Mouse (Mus musculus) neural tube, embryonic 14.5 days (tissue): Measurements from ENCODE around the gene Unc5cl. TPM values are rescaled to one million over a fixed set of nuclear protein-coding genes. Genes with fewer than 3 reads are reported as not detected.

Experiments
- ATAC-seq: fragments of 200-750 bp; cut with Nextera tagmentation; 2 replicates; pipeline ENCODE4 v1.8.0; 2017; ENCODE audit warnings: low read depth, mild to moderate bottlenecking, moderate TSS enrichment, moderate library complexity
- H3K27ac ChIP-seq: fragments of 300-500 bp; sonication (generic); 2 replicates; pipeline ENCODE4 v1.5.1; 2014; ENCODE audit warnings: low read depth, mild to moderate bottlenecking, control low read depth, low read length, moderate library complexity, mixed read lengths
- H3K27me3 ChIP-seq: fragments of 300-500 bp; sonication (generic); 2 replicates; pipeline ENCODE4 v1.6.1; 2014; ENCODE audit warnings: low read length; ENCODE audit not compliant: control insufficient read depth, insufficient read depth
- H3K36me3 ChIP-seq: fragments of 300-500 bp; sonication (generic); 2 replicates; pipeline ENCODE4 v1.6.1; 2014; ENCODE audit warnings: low read length, mixed read lengths; ENCODE audit not compliant: control insufficient read depth, insufficient read depth
- H3K4me1 ChIP-seq: fragments of 300-500 bp; sonication (generic); 2 replicates; pipeline ENCODE4 v1.6.1; 2014; ENCODE audit warnings: low read length; ENCODE audit not compliant: control insufficient read depth, insufficient read depth
- H3K4me2 ChIP-seq: fragments of 300-500 bp; sonication (generic); 2 replicates; pipeline ENCODE4 v1.6.1; 2014; ENCODE audit warnings: mild to moderate bottlenecking, low read depth, low read length, control low read depth
- H3K4me3 ChIP-seq: fragments of 300-500 bp; sonication (generic); 2 replicates; pipeline ENCODE4 v1.5.1; 2014; ENCODE audit warnings: low read depth, low read length, control low read depth, mixed read lengths
- H3K9ac ChIP-seq: fragments of 300-500 bp; sonication (generic); replicated peaks from 2 replicates; pipeline ENCODE4 v1.6.1; 2014; ENCODE audit warnings: low read depth, mild to moderate bottlenecking, control low read depth, low read length, mixed read lengths
- H3K9me3 ChIP-seq: fragments of 300-500 bp; sonication (generic); 2 replicates; pipeline ENCODE4 v1.6.1; 2016; ENCODE audit warnings: low read length; ENCODE audit not compliant: control insufficient read depth
- WGBS: fragments of 180-500 bp; shearing (Covaris S2); extraction: QIAGEN DNeasy Blood & Tissue Kit; methylation state at CpG from one replicate; pipeline ENCODE4 v1.1.7; 2014; 5-methylcytosine and 5-hydroxymethylcytosine counted together
- polyA plus RNA-seq: library from polyadenylated mRNA; unstranded; fragments of >200 nt; fragmentation: Nextera tagmentation; extraction: Ambion mirVana; gene quantifications from 2 replicates; pipeline ENCODE4 v1.2.1, GENCODE M21; 2014

Unc5cl gene
- 0.31 TPM in 1 of 2 replicates, not detected in the other for polyA plus RNA-seq

DNA sequence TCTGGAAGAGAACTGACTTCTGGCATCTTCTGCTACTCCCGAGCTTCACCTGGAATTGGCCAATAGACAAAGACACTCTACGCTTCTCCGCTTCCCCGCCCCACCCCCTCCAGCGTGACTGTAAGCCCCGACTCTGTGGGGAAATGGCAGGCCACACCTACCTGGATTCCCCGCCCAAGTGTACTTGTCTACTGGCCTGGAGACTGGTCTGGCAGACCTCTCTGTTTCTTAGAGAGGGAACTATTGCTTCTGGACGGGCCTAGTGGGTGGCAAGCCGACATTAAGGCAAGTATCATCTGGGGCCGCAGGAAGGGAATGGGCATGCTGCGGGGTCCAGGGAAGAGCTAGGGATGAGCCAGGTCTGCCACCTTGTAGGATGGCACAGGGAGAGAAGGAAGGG, at the start of gene Unc5cl:
Gene Unc5cl, plus strand, starts transcription at position 214 of the 400 bp plus-strand sequence.
- Histone ChIP-seq H3K4me3 (no peak within 1 kb of the TSS), H3K9ac (no peak within 1 kb of the TSS), H3K4me1 (no peaks in the 10 kb centered on the region), H3K4me2 (no peak within 1 kb of the TSS), H3K27me3 (no peaks in the 10 kb centered on the region), H3K36me3 (no peaks in the 10 kb centered on the region), H3K27ac (no peak within 1 kb of the TSS), H3K9me3 (no peaks in the 10 kb centered on the region)
- WGBS, result 64% methylated on average over 11 of the region's 11 CpGs
- ATAC-seq, result no peak

DNA sequence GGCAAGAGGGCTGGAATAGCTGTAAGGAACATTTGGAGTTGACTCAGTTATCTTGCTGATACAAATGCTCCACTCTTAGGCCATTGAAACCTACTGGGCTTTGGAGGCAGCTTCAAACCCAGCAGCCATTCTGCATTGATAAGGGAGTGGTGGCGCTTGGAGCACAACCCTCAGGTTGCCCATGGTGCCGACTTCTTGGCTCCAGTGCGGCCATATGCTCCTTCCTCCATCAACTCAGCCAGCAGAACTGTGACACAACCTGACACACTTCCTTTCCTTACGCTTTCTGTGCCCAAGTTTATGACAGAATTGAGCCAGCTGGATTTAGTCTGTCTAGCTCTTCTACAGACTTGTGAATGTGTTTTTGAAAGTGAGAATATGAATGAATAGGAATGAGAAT, 47.5 kb upstream of the Unc5cl start:
- Histone ChIP-seq H3K27me3 (no peaks in the 10 kb centered on the region), H3K4me2 (no peak overlapping the region), H3K4me3 (no peak overlapping the region), H3K9me3 (no peaks in the 10 kb centered on the region), H3K27ac (no peak overlapping the region), H3K4me1 (peaks cover 20% of the 10 kb centered on the region), H3K9ac (no peak overlapping the region), H3K36me3 (no peaks in the 10 kb centered on the region)
- 94% methylated on average over 4 of the region's 4 CpGs for WGBS
- no peak for ATAC-seq

DNA sequence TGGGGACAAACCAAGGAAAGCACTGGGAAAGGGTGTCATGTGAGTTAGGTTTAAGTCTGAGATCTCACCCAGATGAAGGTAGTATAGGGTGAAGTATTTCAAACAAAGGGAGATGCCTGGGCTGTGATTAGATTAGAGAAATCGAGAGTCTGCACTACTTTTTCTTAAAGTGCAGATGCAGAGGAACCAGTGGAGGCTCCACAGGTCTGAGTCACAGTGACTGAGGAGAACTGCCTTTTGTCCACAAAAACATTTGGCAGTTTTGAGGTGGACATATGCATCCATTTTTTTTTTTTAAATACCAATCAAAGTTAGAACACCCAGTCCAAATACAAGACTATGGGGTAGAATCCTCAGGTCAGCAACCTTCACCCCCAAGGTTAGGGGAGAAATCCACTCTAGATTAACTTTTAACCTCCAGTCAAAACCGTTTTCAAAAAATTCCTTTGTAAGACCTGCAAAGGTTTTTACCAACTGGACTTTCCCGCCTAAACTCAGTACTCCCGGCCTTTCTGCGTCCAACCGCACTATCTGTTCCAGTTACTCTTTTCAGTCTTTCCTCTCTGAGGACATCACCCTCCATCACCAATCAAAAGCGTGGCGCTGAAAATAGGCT, 46.7 kb upstream of the Unc5cl start:
- 13% methylated on average over 8 of the region's 8 CpGs for WGBS
- Histone ChIP-seq H3K36me3 (no peaks in the 10 kb centered on the region), H3K9ac (peak overlapping the region; percentile 98), H3K27me3 (no peaks in the 10 kb centered on the region), H3K9me3 (no peaks in the 10 kb centered on the region), H3K4me3 (peak overlapping the region; percentile 82), H3K4me2 (peak overlapping the region; percentile 93), H3K27ac (peak overlapping the region; percentile 99), H3K4me1 (peaks cover 20% of the 10 kb centered on the region)
- no peak for ATAC-seq

DNA sequence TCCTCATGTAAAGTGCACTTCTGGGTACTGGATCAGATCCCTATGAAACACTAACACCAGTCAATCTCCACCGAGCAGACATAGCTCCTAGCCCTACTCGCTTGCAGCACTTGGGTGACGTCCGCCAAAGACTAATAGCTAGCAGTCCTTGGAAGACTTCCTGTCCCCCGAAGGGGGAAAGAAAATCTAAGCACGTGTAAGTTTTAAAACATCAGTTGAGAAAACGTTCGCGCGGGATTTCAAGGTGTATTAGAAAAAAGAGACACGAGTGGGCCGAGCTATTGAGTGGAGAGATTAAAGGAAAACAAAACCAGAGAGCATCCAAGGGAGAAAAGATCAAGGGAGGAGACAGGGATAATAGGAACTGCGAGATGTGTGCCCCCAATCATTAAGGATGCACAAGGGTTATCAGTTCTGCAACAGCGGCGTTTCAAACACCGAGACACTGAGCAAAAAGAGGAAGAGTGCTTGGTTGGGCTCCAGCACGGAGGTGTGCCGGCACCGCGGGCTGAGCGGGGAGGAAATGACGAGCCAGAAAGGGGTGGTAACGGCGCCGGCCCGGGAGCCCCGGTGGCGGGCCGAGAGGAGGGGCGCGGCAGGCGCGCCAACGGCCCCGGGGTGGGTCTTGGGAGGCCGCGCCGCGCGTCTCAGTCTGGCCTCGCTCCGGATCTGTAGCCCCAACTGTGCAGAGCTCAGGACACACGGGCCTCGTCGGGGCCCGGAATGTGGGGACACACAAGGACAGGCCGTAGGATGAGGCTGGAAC, 46.0 kb upstream of the Unc5cl start:
- under 1% methylated on average over 47 of the region's 47 CpGs for WGBS
- H3K9ac ChIP-seq, result peak overlapping the region; percentile 98
- ATAC-seq, result peak; percentile 42
- H3K36me3 ChIP-seq, result no peaks in the 10 kb centered on the region
- peak overlapping the region; percentile 93 for H3K4me2 ChIP-seq
- H3K4me3 ChIP-seq, result peak overlapping the region; percentile 82
- H3K27me3 ChIP-seq, result no peaks in the 10 kb centered on the region
- peak overlapping the region; percentile 99 for H3K27ac ChIP-seq
- H3K4me1 ChIP-seq, result peaks cover 20% of the 10 kb centered on the region
- no peaks in the 10 kb centered on the region for H3K9me3 ChIP-seq

DNA sequence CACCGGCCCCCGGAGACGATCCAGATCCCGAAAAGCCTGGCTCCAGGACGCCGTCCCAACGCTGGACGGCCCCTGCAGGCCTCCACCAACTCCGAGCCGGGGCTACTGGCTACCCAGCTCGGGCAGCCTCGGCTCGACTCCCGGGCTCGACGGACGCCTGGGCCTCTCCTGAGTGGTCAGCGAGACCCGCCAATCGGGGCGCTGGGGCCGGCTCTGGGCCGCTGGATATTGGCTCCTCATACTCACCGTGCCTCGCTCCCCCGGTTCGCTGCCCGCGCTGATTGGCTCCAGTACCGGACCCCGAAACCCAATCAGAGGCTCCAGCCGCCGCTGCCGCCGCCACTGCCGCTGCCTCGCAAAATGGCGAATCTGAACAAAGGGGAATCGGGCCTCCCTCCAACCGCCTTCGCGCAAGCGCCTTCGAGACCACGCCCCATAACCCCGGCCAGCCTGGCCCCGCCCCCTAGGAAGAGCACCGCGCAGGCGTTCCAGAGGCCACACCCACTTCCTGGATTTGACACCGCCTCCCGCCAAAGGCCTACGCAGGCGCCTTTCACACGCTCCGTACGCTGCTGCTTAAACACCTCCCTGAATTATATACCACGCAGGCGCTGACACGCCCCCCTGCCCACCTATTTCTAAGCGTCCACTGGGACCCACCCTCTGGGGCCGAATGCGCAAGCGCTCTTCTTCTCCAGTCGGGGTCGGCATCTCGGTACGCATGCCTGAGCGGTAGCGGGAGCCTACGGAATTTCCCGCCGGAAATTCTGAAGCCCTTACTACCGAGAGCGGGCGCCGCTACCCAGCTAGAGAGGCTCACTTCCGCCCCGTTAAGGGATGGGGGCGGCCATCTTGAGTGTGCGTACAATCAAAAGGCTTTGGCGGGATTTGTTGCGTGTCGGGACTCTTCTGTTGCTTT, 45.1 kb upstream of the Unc5cl start, which contains the start of the genes Nfya and Oard1:
Gene Nfya, minus strand, starts transcription at position 527 of the 919 bp plus-strand sequence.
Gene Oard1, plus strand, starts transcription at position 635 of the 919 bp plus-strand sequence.
- Histone ChIP-seq H3K9ac (peak within 1 kb of the TSS; percentile 98), H3K27ac (peak within 1 kb of the TSS; percentile 99), H3K4me2 (peak within 1 kb of the TSS; percentile 93), H3K9me3 (no peaks in the 10 kb centered on the region), H3K4me1 (peaks cover 20% of the 10 kb centered on the region), H3K36me3 (no peaks in the 10 kb centered on the region), H3K4me3 (peak within 1 kb of the TSS; percentile 82), H3K27me3 (no peaks in the 10 kb centered on the region)
- ATAC-seq, result peak; percentile 96
- WGBS, result 0% methylated on average over 81 of the region's 84 CpGs

DNA sequence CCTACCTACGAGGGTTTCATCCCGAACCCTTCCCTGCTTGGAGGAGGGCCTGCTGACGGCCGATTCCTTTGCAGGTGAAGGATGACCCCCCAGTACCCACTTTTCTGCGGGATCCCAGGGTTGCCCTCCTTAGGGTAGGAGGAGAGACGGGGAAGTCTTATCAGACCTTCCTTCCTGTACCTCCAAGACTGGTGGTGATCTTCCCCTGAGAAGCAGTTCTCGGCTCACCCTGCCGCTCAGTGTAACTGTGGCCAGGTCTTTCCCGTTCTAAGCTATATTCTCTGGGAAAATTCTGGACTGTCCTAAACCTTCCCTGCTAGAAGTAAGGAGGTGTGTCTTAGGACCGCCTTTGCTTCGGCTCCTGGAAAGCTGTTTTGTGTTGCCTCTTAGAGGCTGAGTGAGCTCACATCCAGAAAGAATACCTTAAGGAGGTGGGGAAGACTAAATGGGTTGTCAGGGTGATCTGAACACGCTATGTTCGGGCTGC, 44.4 kb upstream of the Unc5cl start:
- no peaks in the 10 kb centered on the region for H3K27me3 ChIP-seq
- peak overlapping the region; percentile 41 for H3K4me3 ChIP-seq
- peak overlapping the region; percentile 94 for H3K27ac ChIP-seq
- H3K9ac ChIP-seq, result peak overlapping the region; percentile 65
- H3K4me2 ChIP-seq, result peak overlapping the region; percentile 79
- 0% methylated on average over 13 of the region's 13 CpGs for WGBS
- H3K36me3 ChIP-seq, result no peaks in the 10 kb centered on the region
- no peaks in the 10 kb centered on the region for H3K9me3 ChIP-seq
- peaks cover 20% of the 10 kb centered on the region for H3K4me1 ChIP-seq
- ATAC-seq, result peak; percentile 10

DNA sequence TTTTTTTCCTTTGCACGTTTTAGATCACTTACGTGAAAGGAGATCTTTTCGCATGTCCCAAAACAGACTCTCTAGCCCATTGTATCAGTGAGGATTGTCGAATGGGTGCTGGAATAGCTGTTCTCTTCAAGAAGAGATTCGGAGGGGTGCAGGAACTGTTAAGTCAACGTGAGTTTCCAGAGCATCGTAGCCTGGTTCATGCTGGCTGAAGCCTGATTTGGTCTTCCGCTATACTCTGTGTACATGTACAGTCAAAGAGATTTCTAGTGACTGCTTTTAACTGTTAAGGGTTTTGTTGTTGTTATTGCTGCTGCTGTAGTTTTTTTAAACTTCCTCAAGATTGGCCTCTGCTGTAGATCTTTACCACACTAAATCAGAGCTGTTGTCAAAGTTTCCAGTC, 43.5 kb upstream of the Unc5cl start:
- no peaks in the 10 kb centered on the region for H3K27me3 ChIP-seq
- peaks cover 20% of the 10 kb centered on the region for H3K4me1 ChIP-seq
- peak overlapping the region; percentile 41 for H3K4me3 ChIP-seq
- H3K27ac ChIP-seq, result no peak overlapping the region
- no peaks in the 10 kb centered on the region for H3K36me3 ChIP-seq
- peak overlapping the region; percentile 79 for H3K4me2 ChIP-seq
- ATAC-seq, result no peak
- WGBS, result 63% methylated on average over 8 of the region's 8 CpGs
- peak overlapping the region; percentile 65; the same call in 1 of the 2 replicates for H3K9ac ChIP-seq
- H3K9me3 ChIP-seq, result no peaks in the 10 kb centered on the region

DNA sequence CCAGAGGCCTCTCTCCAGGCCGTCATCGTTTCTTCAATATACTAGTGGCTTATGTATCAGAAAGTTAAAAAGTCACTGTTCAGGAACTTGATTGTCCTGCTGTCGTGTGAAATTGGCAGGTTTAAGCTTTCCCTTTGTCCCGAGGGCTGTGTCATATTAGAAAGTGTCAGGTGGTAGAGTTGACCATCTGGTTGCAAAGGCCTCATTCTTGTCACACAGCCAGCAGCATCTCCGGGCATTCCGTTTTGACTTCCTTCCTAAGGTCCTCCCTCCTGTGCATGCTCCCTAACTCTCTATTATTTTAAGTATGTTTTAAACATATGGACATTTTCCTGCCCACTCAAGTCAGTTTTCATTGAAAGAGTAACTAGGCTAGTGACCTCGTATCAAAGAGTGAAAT, 38.7 kb upstream of the Unc5cl start:
- Histone ChIP-seq H3K27me3 (no peaks in the 10 kb centered on the region), H3K4me1 (peaks cover 5% of the 10 kb centered on the region), H3K36me3 (no peaks in the 10 kb centered on the region), H3K4me3 (no peak overlapping the region), H3K27ac (no peak overlapping the region), H3K9ac (no peak overlapping the region), H3K4me2 (no peak overlapping the region), H3K9me3 (no peaks in the 10 kb centered on the region)
- no peak for ATAC-seq
- WGBS, result 77% methylated on average over 7 of the region's 7 CpGs
